Mouse (Mus musculus) cerebellum, adult 8-10 months (tissue): Measurements from ENCODE around the gene Fmnl1.

Source experiments
- DNase-seq: peaks from one replicate; pipeline ENCODE4 v3.0.0; 2022

Fmnl1 gene

DNA sequence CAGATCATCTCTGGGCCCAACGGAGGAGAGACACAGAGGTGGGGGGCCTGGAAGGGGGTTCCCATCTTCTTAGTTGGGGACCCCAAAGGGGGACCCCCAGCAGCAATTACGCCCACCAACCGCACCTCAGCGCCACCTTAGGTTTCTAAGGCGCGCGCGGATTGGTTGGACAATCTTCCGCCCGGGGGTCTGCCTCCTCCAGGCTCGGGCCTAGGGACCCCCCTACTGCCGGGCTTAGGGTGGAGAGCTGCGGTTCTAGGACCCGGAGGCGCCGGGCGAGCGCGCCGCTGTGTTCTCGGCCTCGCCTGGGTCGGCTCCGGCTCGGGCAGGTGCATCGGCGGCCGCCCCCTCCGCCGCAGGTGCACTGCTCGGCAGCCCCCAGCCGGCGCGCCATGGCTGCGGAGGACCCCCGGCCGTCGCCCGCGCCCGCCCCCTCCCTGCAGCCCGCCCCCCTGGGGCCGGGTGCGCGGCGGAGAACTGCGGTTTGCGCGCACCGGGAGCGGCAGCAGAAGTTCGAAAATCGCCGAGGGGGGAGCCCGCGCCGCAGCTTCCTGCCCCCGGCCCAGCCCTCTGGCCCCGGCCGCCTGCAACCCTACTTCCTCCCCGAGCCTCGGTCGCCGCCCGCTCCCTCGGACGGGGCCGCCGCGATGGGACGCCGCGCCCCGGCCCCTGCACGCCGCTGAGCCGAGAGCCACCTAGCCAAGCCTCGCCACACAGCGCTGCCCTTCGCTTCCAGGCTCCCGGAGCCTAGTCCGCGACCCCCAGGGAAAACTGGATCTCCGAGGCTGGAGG, at the start of gene Fmnl1:
Fmnl1 (plus strand) TSS at position 614 of the 792 bp plus-strand sequence.
- DNase-seq: no peak

DNA sequence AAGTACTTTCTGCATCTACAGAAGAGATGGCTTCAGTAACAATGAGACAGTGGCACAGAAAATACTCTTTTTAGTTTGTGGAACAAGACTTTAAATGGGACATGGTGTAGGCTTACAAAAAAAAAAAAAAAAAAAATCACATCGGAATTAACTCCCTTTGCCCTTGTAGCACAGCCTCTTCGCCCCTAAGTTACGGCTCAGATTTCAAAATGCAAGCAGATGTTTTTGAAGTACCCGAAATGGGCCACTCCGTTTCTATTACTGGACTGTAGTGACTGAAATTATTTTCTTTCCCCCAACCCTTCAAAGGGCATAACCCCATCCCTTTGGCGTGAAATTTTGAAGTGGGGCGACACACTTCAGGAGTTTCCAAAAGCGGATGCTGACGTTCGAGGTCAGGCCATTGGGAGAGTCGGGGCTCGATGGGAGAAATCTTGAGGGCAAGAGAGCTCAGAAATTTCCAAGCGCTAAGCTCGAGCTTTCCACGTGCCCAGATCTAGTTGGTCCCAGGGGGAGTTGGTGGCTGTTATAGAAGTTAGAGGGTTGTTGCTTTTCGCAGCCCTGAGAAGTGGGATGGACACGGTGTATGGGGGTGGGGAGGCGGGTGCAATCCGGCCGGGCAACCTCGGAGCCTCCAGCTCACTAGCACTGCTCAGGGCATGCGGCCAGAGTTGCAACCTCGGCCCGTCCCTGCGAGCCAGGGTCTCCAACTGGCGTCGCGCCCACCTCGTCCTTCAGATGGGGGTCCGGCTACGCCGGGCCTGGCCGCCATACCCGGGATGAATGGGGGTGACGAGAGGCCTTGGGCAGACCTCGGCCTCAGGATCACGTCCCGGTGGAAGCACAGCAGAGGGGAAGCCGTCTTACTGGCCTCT, 39.0 kb upstream of the Fmnl1 start, which contains the start of gene Hexim2:
Hexim2 (plus strand) TSS at position 729 of the 875 bp plus-strand sequence.
- peak; percentile 80 for DNase-seq

DNA sequence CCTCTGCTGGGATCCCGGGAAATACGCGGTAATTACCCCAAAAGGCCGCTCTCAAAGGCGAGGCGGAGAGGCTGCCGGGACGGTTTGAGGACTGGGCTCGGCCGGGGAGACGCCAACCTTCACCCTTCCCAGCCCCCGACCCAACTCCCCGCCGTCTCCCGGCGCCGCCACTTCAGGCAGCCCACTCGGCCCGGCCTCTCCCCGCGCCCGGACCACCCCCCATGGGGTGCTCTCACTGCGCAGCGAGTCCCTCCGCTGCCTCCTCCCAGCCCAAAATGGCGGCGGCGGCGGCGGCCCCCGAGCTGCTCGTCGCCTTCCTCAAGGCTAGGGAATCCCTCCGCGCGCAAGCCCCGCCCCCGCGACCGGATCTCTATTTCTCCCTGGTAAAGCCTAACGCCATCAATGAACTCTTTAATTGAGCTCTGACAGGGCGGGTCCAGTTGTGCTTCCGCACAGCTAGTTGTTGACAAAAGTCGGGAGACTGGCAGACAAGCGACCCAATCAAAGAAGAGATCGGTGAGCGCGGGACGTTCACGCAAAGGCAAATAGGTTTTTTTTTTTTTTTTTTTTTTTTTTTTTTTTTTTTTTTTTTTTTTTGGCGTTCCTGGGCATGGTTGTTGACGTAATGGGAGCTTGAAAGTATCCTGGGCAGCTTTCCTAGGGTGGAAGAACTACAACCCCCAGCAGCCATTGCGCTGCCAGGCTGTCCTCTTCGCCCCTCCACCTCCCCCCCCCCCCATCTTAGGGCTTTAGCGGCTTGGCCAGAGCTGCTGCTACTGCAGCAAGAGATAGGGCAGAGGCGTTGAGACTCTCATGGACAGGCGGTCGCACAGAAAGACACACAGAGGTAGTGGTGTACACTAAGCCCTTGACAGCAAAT, 38.1 kb upstream of the Fmnl1 start:
- DNase-seq: peak; percentile 100

DNA sequence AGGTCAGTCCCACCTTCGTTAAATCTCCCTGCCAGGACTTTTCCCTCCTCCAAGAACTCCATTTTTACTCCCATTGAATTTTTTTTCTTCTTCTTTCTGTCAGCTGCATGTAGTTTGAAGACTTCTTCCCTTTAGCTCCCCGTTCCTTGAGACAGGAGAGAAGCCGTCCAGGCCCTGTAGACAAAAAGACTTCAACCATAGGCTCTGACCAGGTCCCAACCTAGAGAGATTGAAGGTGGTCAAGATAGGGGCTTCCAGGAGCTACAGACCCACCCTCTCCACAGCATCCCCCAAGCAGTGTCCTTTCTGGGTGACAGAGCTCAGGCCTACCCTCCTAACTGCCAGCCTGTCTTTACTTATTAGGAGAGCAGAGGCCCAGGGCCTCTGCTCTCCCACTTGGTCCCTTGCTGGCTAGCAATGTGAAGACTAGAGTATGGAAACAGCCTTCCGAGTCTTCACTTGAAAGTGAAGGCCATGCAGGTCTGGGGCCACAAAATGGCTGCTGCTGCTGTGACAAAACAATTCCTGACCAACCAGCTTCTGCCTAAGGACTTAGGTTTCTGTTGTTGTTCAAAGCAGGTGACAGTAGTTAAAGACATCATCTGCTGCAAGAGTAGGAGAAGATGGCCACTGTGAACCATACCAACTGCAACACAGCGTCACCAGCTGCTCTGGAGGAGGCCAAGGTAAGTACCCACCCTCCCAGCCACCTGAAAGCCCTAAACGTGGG, 37.3 kb upstream of the Fmnl1 start:
- peak; percentile 44 for DNase-seq

DNA sequence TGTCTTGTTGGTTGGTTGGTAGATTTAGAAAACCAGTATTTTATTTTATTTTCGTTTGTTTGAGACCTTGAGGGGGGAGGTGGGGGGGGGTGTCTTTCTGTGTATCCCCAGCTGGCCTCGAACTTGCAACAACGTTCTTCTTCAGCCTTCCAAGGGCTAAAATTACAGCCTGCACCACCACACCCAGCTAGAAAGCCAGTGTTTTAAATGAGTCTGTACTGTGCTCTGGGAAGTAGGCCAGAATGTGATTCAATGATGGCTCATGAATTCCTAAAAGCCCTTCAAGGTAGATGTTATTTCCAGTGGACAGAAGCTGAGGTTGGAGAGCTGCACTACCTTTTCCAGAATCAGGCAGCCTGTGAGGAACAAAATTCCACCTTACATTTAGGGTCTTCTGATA, 36.7 kb upstream of the Fmnl1 start:
- peak; percentile 34 for DNase-seq

DNA sequence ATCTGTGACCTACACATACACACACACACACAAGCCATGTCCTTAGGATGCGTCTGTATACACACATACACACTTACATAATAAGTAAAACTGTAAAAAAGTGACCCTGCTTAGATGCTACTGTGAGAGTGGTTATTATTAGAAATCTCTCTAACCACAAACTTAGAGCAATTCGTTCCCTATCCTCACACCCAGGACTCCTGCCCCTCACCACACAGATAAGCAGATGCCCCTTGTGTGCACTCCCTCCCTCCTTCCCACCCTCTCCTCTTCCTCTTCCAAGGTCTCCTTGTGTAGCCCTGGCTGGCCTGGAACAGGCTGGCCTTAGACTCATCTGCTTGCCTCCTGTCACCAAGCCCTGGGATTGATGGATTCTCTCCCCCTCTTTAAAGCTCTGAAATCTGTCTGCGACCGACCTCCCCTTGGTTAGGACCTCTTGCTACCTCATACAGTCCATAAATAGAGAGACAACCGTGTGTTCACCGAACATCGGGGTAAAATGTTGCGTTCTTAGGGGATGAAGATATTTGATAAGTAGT, 34.8 kb upstream of the Fmnl1 start:
- no peak for DNase-seq

DNA sequence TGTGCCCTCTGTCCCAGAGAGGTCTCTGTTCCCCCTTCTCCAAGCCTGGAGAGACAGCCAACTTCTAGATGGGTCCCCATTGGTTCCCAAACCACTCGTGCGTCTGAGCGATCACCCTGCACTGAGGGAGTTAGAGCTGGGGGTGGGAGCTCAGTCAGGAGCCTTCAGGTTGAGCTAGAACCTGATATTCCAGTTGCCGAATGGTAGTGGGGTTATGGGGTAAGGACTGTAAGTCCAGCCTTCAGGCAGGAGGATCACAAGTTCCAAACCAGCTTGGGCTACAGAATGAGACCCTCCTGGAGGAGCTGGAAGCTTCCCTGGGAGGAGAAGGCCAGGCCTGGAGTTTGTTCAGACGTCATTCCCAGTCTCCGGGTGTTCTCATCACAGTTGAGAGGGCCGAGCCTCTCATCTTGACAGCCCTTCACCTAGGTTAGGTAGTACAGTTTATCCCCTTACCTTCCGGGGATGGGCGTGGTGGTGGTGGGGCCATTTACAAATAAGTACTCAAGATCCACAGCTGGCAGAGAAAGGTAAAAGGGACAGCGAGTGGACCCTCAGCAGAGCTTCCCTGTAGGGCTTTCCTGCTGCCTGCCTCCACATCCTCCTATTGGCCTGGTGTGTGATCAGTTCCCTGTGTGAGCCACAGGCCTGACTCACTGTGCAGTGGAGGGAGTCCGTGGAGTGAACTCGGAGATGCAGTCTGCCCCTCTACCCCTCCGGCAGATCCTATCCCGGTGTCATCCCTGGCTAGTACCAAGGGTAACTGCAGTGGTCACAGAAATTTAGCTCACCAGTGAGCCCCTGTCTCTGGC, 30.8 kb upstream of the Fmnl1 start:
- no peak for DNase-seq

DNA sequence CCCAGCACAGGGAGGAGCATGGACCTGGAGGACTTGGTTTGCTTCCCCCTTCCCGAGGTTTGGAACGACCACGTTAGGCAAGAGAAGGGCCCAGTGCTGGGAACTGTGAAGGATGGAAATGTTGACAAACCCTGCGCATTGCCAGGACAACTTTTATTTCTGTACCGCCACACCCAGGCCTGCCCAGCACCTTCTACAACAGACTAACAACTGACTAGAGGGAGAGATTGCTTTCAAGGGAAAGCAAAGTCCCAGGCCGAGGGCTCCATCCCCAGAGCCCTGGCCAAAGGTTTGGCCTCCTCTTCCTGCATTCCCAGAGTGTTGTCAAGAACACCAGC, 30.2 kb upstream of the Fmnl1 start:
- DNase-seq: no peak

DNA sequence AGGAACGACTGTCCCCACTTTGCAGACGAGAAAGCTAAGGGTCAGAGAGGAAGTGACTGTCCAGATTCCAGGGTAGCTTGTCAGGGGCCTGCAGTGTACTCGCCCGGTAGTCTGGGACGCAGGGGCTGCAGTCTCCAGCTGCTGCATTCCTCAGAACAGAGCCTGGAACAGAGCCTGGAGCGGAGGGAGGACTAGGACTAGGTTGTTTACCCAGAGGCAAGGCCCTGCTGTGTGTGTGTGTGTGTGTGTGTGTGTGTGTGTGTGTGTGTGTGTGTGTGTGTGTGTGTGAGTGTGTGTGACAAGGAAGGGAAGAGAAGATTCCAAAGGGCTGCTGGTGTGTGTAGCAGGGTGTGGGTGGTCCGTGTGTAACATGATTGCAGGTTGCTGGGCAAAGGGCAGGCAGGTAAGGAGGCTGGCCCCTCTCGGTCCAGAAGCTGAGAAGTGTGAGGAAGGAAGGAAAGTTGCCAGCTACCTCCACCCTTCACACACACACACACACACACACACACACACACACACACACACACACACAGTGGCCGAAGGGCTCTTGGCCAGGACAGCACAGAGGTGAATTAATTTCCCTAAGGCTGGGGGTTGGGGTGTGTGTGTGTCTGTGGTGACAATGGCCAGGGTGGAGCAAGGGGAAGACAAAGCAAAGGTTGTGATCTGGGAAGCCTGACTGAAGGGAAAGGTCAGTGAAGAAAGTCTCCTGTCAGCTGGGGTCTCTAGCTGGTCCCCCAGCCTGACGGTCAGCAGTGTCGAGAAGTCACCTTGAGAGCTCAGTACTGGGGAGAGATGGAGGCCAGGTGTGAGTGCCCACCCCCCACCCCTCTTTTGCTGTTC, 29.6 kb upstream of the Fmnl1 start:
- DNase-seq: no peak

DNA sequence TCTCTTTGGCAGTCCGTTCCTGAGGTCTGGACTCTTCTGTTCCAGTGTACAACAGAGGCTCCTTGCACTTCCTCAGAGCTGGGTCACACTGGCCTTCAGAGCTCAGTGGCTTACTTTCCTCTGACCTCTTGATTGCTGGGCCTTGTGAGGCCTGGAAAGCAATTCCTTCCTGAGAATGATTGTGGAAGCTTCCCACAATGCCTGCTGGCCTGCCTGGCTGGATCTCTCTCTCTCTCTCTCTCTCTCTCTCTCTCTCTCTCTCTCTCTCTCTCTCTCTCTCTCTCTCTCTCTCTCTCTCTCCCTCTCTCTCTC, 29.0 kb upstream of the Fmnl1 start:
- no peak for DNase-seq

DNA sequence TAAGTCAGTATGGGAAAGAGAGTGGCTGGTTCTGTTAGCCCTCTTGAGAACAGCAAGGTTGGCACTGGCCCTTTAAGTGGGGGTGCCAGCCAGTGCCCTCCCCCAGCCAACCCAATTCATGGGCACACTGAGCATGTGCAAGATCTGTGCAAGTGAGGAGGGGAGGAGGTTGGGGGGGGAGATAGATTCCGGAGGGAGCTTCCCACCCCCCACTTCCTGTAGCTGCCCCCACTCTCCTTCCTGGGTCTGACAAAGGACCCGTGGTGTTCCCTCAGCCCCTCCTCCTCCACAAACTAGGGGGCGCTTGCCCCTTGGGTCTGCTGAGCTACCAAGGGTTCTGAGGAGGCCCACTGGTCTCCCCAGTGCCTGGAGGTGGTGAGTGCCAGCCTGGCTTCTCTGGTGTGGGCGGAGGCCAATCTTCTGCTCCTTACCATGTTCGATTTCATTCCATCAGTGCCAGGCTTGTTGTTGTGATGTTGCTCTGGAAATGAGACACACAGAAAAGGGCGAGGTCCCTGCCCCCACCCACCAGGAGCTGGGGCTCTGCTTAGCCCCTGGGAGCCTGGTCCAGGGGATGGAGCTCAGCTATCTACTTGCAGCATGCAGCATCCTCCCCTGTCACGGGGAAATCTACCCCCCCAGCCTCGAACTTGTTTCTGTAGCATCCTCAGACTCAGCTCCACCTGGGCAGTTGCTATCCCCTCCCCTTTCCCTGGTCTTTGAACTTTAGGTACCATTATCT, 28.3 kb upstream of the Fmnl1 start:
- DNase-seq: peak; percentile 86

DNA sequence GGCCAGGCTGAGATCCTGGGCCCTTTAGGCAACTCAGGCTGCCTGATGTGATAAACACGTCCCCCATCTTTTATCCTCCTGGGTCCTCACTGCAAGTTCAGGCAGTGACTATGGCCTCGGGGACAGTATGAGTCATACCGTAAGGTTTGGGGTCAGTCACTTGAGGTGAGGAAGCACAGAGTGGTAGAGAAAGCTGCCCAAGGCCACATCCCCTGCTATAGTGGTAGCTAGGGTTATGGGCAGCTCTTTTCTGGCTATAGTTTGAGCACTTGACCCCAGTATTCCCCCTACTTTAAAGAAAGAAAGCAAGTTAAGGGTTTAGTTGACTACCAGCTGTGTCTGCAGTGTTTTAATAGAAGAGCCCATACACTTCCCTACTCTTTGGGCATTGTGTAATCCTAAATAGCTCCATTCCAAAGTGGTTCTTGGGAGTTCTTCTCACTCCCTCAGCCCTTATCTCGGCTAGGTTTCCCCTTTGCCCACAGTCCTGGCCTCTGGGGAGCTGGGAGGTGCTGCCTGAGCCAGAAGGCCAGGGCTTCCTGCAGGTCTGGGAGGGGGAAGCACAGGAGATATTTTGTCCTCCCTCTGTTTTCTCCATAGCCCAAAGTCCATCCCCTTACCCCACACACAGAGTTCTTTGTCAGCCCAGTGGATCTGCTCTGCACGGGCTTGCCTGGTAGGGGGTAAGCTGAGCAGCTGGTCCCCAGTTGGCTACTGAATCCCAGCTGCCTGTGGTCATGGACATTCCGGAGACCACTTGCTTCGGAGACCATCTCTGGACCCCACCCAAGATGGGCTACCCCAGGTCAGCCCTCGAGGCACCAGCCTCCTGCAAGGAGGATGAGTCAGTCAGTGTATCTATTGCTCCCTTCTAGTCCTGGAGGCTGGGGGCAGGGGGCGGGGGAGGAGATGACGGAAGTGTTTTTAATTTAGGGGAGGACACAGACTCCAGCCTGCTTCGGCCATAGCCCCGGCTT, 26.3 kb upstream of the Fmnl1 start:
- no peak for DNase-seq

DNA sequence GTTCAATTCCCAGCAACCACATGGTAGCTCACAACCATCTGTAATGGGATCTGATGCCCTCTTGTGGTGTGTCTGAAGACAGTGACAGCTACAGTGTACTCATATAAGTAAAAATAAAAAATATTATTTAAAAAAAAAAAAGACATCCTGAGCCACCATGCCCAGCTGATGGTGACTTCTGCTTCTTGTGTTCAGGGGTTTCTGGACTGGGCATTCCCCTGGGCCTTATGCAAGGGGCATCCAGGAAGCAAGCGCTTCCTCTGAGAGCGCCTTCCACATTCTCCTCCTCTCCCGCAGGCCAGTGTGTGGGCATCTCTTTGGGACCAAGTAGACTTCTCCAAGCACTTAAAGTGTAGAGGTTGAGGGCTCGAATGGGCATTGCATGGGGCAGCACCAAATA, 24.5 kb upstream of the Fmnl1 start:
- DNase-seq: no peak

DNA sequence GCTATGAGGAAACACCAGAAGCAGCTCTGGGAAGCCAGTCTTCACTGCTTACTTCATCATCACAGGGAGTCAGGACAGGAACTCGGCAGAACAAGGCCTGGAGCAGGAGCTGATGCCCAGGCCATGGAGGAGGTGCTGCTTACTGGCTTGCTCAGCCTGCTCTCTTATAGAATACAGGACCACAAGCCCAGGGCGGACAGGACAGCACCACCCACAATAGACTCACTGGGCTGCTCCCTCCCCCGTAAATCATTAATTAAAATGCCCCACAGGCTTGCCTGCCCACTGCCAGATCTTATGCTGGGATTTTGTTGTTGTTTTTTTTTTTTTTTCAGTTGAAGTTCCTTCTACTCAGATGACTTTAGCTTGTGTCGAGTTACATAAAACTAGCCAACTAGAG, 23.1 kb upstream of the Fmnl1 start:
- no peak for DNase-seq

DNA sequence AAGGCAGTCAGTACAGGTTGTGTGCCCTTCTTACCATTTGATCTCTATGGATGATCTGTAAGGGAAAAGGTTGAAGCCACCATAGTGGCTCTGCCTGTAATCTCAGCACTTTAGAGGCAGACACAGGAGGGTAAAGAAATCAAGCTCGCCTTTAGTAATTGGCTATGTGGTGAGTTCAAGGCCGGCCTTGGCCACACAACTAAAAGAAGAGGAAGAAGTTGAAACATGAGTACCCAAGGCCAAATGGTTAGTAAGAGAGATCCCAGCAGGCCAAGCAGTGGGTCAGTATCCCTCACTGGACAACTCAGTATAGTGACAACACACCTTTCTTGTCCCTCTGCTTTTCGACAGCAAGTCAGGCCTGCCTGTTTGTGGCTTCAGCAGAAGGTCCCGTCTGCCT, 21.1 kb upstream of the Fmnl1 start:
- DNase-seq: no peak

DNA sequence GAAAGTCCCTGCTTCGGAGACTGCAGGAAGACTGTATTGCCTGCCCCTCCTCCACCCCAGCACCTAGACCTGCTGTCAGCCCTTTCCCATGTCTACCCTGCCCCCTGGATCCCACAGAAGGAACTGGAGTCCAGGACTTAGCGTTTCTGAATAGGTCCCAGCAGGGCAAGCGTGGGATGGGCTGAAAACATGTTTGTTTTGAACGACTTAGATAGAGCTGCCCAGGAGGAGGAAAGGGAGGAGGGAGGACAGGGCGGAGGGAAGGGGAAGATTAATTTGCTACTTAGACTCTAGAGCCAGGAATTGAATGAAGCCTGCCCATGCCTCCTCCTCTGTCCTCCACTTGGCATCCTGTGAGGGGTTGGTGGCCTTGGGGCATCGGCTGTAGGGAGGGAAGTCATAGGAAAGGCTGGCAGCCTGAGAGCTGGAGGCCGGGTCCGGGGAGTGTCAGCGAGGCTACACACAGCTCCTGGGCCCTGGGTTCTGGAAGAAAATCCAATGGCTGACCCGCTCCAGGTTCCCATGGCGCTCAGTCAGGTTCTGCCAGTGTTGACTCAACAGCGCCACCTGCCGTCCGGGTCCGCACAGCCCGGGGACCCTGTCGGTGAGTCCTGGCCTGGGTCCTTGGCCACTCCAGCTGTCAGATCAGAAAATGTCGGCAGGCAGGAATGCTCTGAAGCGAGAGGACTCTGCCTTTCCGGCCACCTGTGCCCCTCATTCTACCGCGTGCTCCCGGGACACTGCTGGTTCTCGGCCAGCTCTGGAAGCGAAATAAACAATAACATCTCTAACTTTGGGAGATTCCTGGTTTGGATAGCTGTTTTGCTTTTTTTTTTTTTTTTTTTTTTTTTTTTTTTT, 12.1 kb upstream of the Fmnl1 start:
- DNase-seq: peak; percentile 98

DNA sequence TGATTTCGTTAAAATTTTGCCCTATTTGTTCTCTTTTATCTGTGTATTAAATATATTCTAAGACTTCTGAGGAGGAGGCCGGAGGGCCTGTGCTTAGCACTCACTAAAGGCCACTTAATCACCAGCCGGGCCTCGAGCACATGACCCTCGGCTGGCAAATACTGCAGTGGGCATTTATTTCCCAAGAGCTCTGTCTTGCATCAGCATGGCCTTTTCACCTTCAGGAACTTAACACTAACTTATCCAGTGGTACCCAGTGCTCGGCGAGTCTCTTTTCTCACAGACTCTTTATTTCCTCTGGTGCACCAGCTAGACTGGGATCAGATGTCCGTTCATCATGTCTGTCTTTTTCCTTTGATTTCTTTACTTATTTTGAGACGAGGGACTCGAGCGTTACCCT, 10.2 kb upstream of the Fmnl1 start:
- no peak for DNase-seq
